Mouse (Mus musculus) G1E (cell line): ENCODE measurements around the gene Galnt14. TPM values are rescaled to one million over a fixed set of nuclear protein-coding genes. Genes with fewer than 3 reads are reported as not detected.

Experiments used
- ATAC-seq: 2 replicates; pipeline ENCODE4 v1.8.0; 2016; ENCODE audit warnings: mild to moderate bottlenecking; ENCODE audit not compliant: insufficient number of reproducible peaks, poor library complexity, low FRiP score, severe bottlenecking; ENCODE audit errors: extremely low read depth
- DNase-seq: peaks from one replicate; pipeline ENCODE4 v3.0.0; 2012; ENCODE audit warnings: low spot score
- H3K27me3 ChIP-seq: 2 replicates; pipeline ENCODE4 v1.6.1; 2012; ENCODE audit warnings: mild to moderate bottlenecking, low read length, inconsistent platforms; ENCODE audit not compliant: insufficient read depth
- H3K36me3 ChIP-seq: replicated peaks from 2 replicates; pipeline ENCODE3; 2012; ENCODE audit warnings: mild to moderate bottlenecking, inconsistent platforms
- H3K4me1 ChIP-seq: 2 replicates; pipeline ENCODE4 v1.6.1; 2012; ENCODE audit warnings: low read depth, low read length, inconsistent platforms, mixed read lengths; ENCODE audit not compliant: insufficient read depth
- H3K4me3 ChIP-seq: 2 replicates; pipeline ENCODE4 v1.5.1; 2012; ENCODE audit warnings: low read depth, mild to moderate bottlenecking, inconsistent platforms, low read length, moderate library complexity, mixed read lengths
- H3K9me3 ChIP-seq: replicated peaks from 2 replicates; pipeline ENCODE4 v1.6.1; 2012; ENCODE audit warnings: inconsistent platforms
- CTCF ChIP-seq: IDR thresholded peaks from 2 replicates; pipeline ENCODE4 v1.5.1; 2012; ENCODE audit warnings: low read depth, low read length, inconsistent platforms, mixed read lengths
- GATA1 ChIP-seq: IDR thresholded peaks from 2 replicates; pipeline ENCODE4 v1.6.1; 2012; ENCODE audit warnings: borderline replicate concordance, low read length, inconsistent platforms, mixed read lengths
- GATA2 ChIP-seq: IDR thresholded peaks from 2 replicates; pipeline ENCODE4 v1.6.1; 2012; ENCODE audit warnings: low read depth, low read length, inconsistent platforms, borderline replicate concordance
- POLR2AphosphoS5 ChIP-seq: IDR thresholded peaks from 2 replicates; pipeline ENCODE4 v1.6.1; 2012; ENCODE audit warnings: low read depth, low read length, inconsistent platforms; ENCODE audit not compliant: insufficient replicate concordance
- TAL1 ChIP-seq: conservative IDR thresholded peaks from 2 replicates; pipeline ENCODE4 v1.6.1; 2012; ENCODE audit warnings: low read depth, low read length, inconsistent platforms, mixed read lengths
- polyA plus RNA-seq: library from polyadenylated mRNA; stranded (reverse); fragments of >175 nt; gene quantifications from 2 replicates; pipeline ENCODE4 v1.2.3, GENCODE M21; 2012
- total RNA-seq, 2 experiments: library from RNA; stranded (forward) in 1 of 2; stranded (reverse) in 1 of 2; fragments of 200-1000 nt in 1 of 2; fragments of >200 nt in 1 of 2; fragmentation: Nextera tagmentation in 1 of 2; gene quantifications; 2 replicates each; pipeline ENCODE4 v1.2.3; 2014 to 2017

Gene Galnt14
- total and polyA plus RNA-seq, 3 experiments, result 0.05 TPM; not detected in 2

- H3K4me3 ChIP-seq, result no peak overlapping the region
- no peaks in the 10 kb centered on the region for H3K27me3 ChIP-seq
- TF ChIP-seq TAL1, result no peak
- TF ChIP-seq GATA2, result no peak
- TF ChIP-seq CTCF, result no peak
- no peak for TF ChIP-seq POLR2AphosphoS5
- TF ChIP-seq GATA1, result no peak
- no peaks in the 10 kb centered on the region for H3K36me3 ChIP-seq
- ATAC-seq (no peak), DNase-seq (no peak)
- no peaks in the 10 kb centered on the region for H3K4me1 ChIP-seq
- H3K9me3 ChIP-seq, result peaks cover 8% of the 10 kb centered on the region
Measured at GRCm38 (mm10) chr17:73453646-73454045, 256.6 kb downstream of the Galnt14 start.

- Histone ChIP-seq H3K27me3 (no peaks in the 10 kb centered on the region), H3K4me3 (no peak overlapping the region), H3K9me3 (peaks cover 12% of the 10 kb centered on the region), H3K4me1 (no peaks in the 10 kb centered on the region), H3K36me3 (no peaks in the 10 kb centered on the region)
- DNase-seq (no peak), ATAC-seq (no peak)
- TF ChIP-seq GATA2 (no peak), TAL1 (no peak), POLR2AphosphoS5 (no peak), CTCF (no peak), GATA1 (no peak)
Measured at GRCm38 (mm10) chr17:73452151-73452760, 258.0 kb downstream of the Galnt14 start.

- no peaks in the 10 kb centered on the region for H3K27me3 ChIP-seq
- H3K36me3 ChIP-seq, result no peaks in the 10 kb centered on the region
- TF ChIP-seq TAL1 (no peak), GATA2 (no peak), CTCF (no peak), GATA1 (no peak), POLR2AphosphoS5 (no peak)
Measured at GRCm38 (mm10) chr17:73449104-73449503, 261.1 kb downstream of the Galnt14 start.

More at GRCm38 (mm10) chr17:73449104-73449503, 261.1 kb downstream of the Galnt14 start:
- Histone ChIP-seq H3K9me3 (peaks cover 9% of the 10 kb centered on the region), H3K4me3 (no peak overlapping the region), H3K4me1 (no peaks in the 10 kb centered on the region)
- DNase-seq, result no peak
- no peak for ATAC-seq

Other genes with a start within 250 kb of the Galnt14 start
- gene Ehd3, start 93.7 kb upstream of the Galnt14 start, total RNA-seq (2014; fragmentation: Nextera tagmentation), result not detected in 2 replicates
- 0.05 TPM in 1 of 2 replicates, not detected in the other for gene Ehd3, start 93.7 kb upstream of the Galnt14 start, total RNA-seq (2017)
- gene Ehd3, start 93.7 kb upstream of the Galnt14 start, polyA plus RNA-seq, result 0.01 TPM in 1 of 2 replicates, not detected in the other
- not detected in 2 replicates for gene Xdh, start 239.7 kb upstream of the Galnt14 start, total RNA-seq (2014; fragmentation: Nextera tagmentation)
- gene Xdh, start 239.7 kb upstream of the Galnt14 start, total RNA-seq (2017), result 0.16 and 0.23 TPM in 2 replicates
- not detected in 2 replicates for gene Xdh, start 239.7 kb upstream of the Galnt14 start, polyA plus RNA-seq